Mouse (Mus musculus) CH12.LX (cell line): ENCODE measurements around the gene Gm20219. TPM values are rescaled to one million over a fixed set of nuclear protein-coding genes. Genes with fewer than 3 reads are reported as not detected.

ENCODE experiments used
- DNase-seq: peaks from one replicate; pipeline ENCODE4 v3.0.0-alpha.2; 2013; ENCODE audit errors: extremely low read depth
- H3K27ac ChIP-seq: 2 replicates; pipeline ENCODE4 v1.5.1; 2012; ENCODE audit warnings: low read depth, mild to moderate bottlenecking, control low read depth, moderate library complexity; ENCODE audit not compliant: insufficient read depth
- H3K27me3 ChIP-seq: replicated peaks from 2 replicates; pipeline ENCODE3; 2012; ENCODE audit warnings: inconsistent platforms
- H3K36me3 ChIP-seq, 2 experiments: replicated peaks in 1 of 2; 2 replicates each; pipeline versions ENCODE3 to v1.6.1; 2012; ENCODE audit warnings: inconsistent platforms in 1 of 2, low read length in 1 of 2, mild to moderate bottlenecking in 1 of 2, mixed read lengths in 1 of 2, moderate library complexity in 1 of 2; ENCODE audit not compliant: control insufficient read depth in 1 of 2, insufficient read depth in 1 of 2
- H3K4me1 ChIP-seq, 2 experiments: 2 replicates each; pipeline ENCODE4 v1.6.1; 2012; ENCODE audit warnings: inconsistent platforms in 1 of 2, moderate library complexity in 1 of 2; ENCODE audit not compliant: insufficient read depth in 2 of 2, control insufficient read depth in 1 of 2
- H3K4me2 ChIP-seq: 2 replicates; pipeline ENCODE4 v1.6.1; 2012; ENCODE audit warnings: low read depth, mild to moderate bottlenecking, control low read depth; ENCODE audit not compliant: poor library complexity, insufficient read depth, severe bottlenecking
- H3K4me3 ChIP-seq, 3 experiments: fragments of 150-350 bp in 1 of 3; sonication (generic) in 1 of 3; replicated peaks in 1 of 3; 2 replicates each; pipeline versions ENCODE3 to v1.5.1; 2011 to 2012; ENCODE audit warnings: low read depth in 2 of 3, low read length in 2 of 3, mild to moderate bottlenecking in 2 of 3, moderate library complexity in 2 of 3, control low read depth in 1 of 3, improper control_type of control experiment in 1 of 3, inconsistent platforms in 1 of 3, mixed read lengths in 1 of 3; ENCODE audit not compliant: poor library complexity in 1 of 3
- H3K79me2 ChIP-seq: replicated peaks from 2 replicates; pipeline ENCODE4 v1.6.1; 2012; ENCODE audit warnings: mild to moderate bottlenecking, moderate library complexity; ENCODE audit not compliant: control insufficient read depth, poor library complexity, insufficient read depth, severe bottlenecking; ENCODE audit errors: extremely low read depth
- H3K9ac ChIP-seq: 2 replicates; pipeline ENCODE4 v1.6.1; 2012; ENCODE audit warnings: low read depth, mild to moderate bottlenecking, control low read depth, moderate library complexity; ENCODE audit not compliant: insufficient read depth
- H3K9me3 ChIP-seq: replicated peaks from 2 replicates; pipeline ENCODE3; 2012; ENCODE audit warnings: low read length, inconsistent platforms, mixed read lengths
- CHD1 ChIP-seq: IDR thresholded peaks from 2 replicates; pipeline ENCODE4 v1.6.1; 2012; ENCODE audit warnings: low read depth, low read length, improper control_type of control experiment, inconsistent platforms
- CHD2 ChIP-seq: IDR thresholded peaks from 2 replicates; pipeline ENCODE4 v1.6.1; 2011; ENCODE audit warnings: low read length, improper control_type of control experiment
- CTCF ChIP-seq, 2 experiments: IDR thresholded peaks in 1 of 2; conservative IDR thresholded peaks in 1 of 2; 2 replicates each; pipeline ENCODE4 v1.5.1; 2011 to 2012; ENCODE audit warnings: low read depth in 2 of 2, low read length in 2 of 2, improper control_type of control experiment in 1 of 2, inconsistent platforms in 1 of 2, mild to moderate bottlenecking in 1 of 2, moderate library complexity in 1 of 2
- EP300 ChIP-seq: IDR thresholded peaks from 2 replicates; pipeline ENCODE4 v1.6.1; 2011; ENCODE audit warnings: low read length, improper control_type of control experiment
- HCFC1 ChIP-seq: IDR thresholded peaks from 2 replicates; pipeline ENCODE4 v1.6.1; 2012; ENCODE audit warnings: low read depth, mild to moderate bottlenecking, inconsistent platforms, low read length, improper control_type of control experiment
- IRF4 ChIP-seq: IDR thresholded peaks from 2 replicates; pipeline ENCODE4 v1.6.1; 2014; ENCODE audit warnings: low read depth, mild to moderate bottlenecking, inconsistent platforms, low read length, improper control_type of control experiment
- JUN ChIP-seq: IDR thresholded peaks from 2 replicates; pipeline ENCODE4 v1.6.1; 2011; ENCODE audit warnings: low read depth, mild to moderate bottlenecking, low read length, improper control_type of control experiment, moderate library complexity; ENCODE audit not compliant: insufficient read depth
- JUND ChIP-seq: conservative IDR thresholded peaks from 2 replicates; pipeline ENCODE4 v1.6.1; 2011; ENCODE audit warnings: low read depth, low read length, improper control_type of control experiment
- MAFK ChIP-seq: IDR thresholded peaks from 2 replicates; pipeline ENCODE4 v1.6.1; 2011; ENCODE audit warnings: low read length, improper control_type of control experiment; ENCODE audit not compliant: insufficient replicate concordance
- MAX ChIP-seq: IDR thresholded peaks from 2 replicates; pipeline ENCODE4 v1.6.1; 2011; ENCODE audit warnings: low read length, improper control_type of control experiment
- MYC ChIP-seq: IDR thresholded peaks from 2 replicates; pipeline ENCODE4 v1.6.1; 2011; ENCODE audit warnings: low read depth, mild to moderate bottlenecking, improper control_type of control experiment, low read length
- NELFE ChIP-seq: IDR thresholded peaks from 2 replicates; pipeline ENCODE4 v1.6.1; 2011; ENCODE audit warnings: low read depth, low read length, improper control_type of control experiment
- PAX5 ChIP-seq: IDR thresholded peaks from 2 replicates; pipeline ENCODE4 v1.6.1; 2012; ENCODE audit warnings: low read length, inconsistent platforms, mixed read lengths
- POLR2A ChIP-seq: IDR thresholded peaks from 2 replicates; pipeline ENCODE4 v1.6.1; 2011; ENCODE audit warnings: low read depth, mild to moderate bottlenecking, improper control_type of control experiment, low read length
- TBP ChIP-seq: conservative IDR thresholded peaks from 2 replicates; pipeline ENCODE4 v1.6.1; 2011; ENCODE audit warnings: low read depth, low read length, improper control_type of control experiment
- TCF12 ChIP-seq: IDR thresholded peaks from 2 replicates; pipeline ENCODE4 v1.6.1; 2014; ENCODE audit warnings: low read depth, mild to moderate bottlenecking, inconsistent platforms, low read length, improper control_type of control experiment
- UBTF ChIP-seq: IDR thresholded peaks from 2 replicates; pipeline ENCODE4 v1.6.1; 2012; ENCODE audit warnings: low read depth, mild to moderate bottlenecking, inconsistent platforms, low read length, improper control_type of control experiment, moderate library complexity
- ZKSCAN1 ChIP-seq: IDR thresholded peaks from 2 replicates; pipeline ENCODE4 v1.6.1; 2012; ENCODE audit warnings: low read depth, inconsistent platforms, low read length, improper control_type of control experiment, borderline replicate concordance
- ZNF384 ChIP-seq: IDR thresholded peaks from 2 replicates; pipeline ENCODE4 v1.6.1; 2012; ENCODE audit warnings: low read depth, low read length, improper control_type of control experiment, inconsistent platforms
- dilution Hi-C: fragments of 300-500 bp; cut with MboI; formaldehyde crosslinking; loops from 2 replicates; pipeline ENCODE4 v1.14.3; 2020; ENCODE audit warnings: low sequenced_read_pairs; ENCODE audit not compliant: extremely low pct_unique_long_range_greater_than_20kb, extremely low pct_ligation_motif_present
- in situ Hi-C: fragments of 300-500 bp; cut with MboI; formaldehyde crosslinking; loops from 3 replicates; pipeline ENCODE4 v1.14.3; 2019; ENCODE audit warnings: low sequenced_read_pairs, low pct_ligation_motif_present, low pct_unique_long_range_greater_than_20kb, mixed read lengths
- polyA plus RNA-seq: library from polyadenylated mRNA; unstranded; fragments of >175 nt; gene quantifications from 2 replicates; pipeline ENCODE4 v1.2.1, GENCODE M21; 2012; ENCODE audit warnings: low read depth; ENCODE audit not compliant: insufficient read length
- total RNA-seq, 2 experiments: library from RNA; depleted of rRNA; stranded (reverse); fragments of 300-350 nt in 1 of 2; fragments of >200 nt in 1 of 2; gene quantifications; 2 replicates each; pipeline ENCODE4 v1.2.3; 2012 to 2014

Gm20219 gene
- total and polyA plus RNA-seq, 3 experiments: 0.42 to 1.6 TPM; not detected in 1

- H3K27ac ChIP-seq: no peak overlapping the region
- TF ChIP-seq JUN (no peak), TCF12 (no peak), CTCF (conservative IDR thresholded peaks at IDR 0.05 in 1 of 2, IDR thresholded peaks at IDR 0.05 in 1 of 2; ENCODE audit: low read depth in 2 of 2, low read length in 2 of 2) (no peak), UBTF (no peak), PAX5 (no peak), CHD2 (no peak), NELFE (no peak), HCFC1 (no peak), MAX (no peak), IRF4 (no peak), ZKSCAN1 (no peak), JUND (no peak), EP300 (no peak), TBP (no peak)
- no peaks in the 10 kb centered on the region for H3K27me3 ChIP-seq
- dilution Hi-C loops (no loop called here), in situ Hi-C loops (loop anchor here (5.0 kb wide), 1 partner anchor 96 kb away; no protein-coding TSS in a partner anchor)
- no peaks in the 10 kb centered on the region for H3K79me2 ChIP-seq
- no peak overlapping the region for H3K4me3 ChIP-seq
- H3K4me1 ChIP-seq: no peaks in the 10 kb centered on the region
- peaks cover 95 to 99% of the 10 kb centered on the region in 2 experiments for H3K36me3 ChIP-seq
- DNase-seq: no peak
- no peaks in the 10 kb centered on the region for H3K9me3 ChIP-seq
- H3K4me2 ChIP-seq: no peak overlapping the region
- no peak overlapping the region for H3K9ac ChIP-seq
Observed at GRCm38 (mm10) chr17:56566293-56566692, 12.1 kb upstream of the Gm20219 start.

- Histone ChIP-seq H3K27me3 (no peaks in the 10 kb centered on the region), H3K27ac (no peak overlapping the region), H3K4me2 (no peak overlapping the region), H3K4me3 (no peak overlapping the region), H3K79me2 (no peaks in the 10 kb centered on the region), H3K9ac (no peak overlapping the region), H3K36me3 (peaks cover 60 to 81% of the 10 kb centered on the region in 2 experiments), H3K9me3 (no peaks in the 10 kb centered on the region), H3K4me1 (no peaks in the 10 kb centered on the region)
- DNase-seq: no peak
- in situ Hi-C loops (no loop called here), dilution Hi-C loops (no loop called here)
- TF ChIP-seq CHD1: no peak
- no peak for TF ChIP-seq ZNF384
- no peak for TF ChIP-seq MAFK
- no peak for TF ChIP-seq UBTF
- TF ChIP-seq POLR2A: no peak
- no peak for TF ChIP-seq MYC
- no peak for TF ChIP-seq ZKSCAN1
- TF ChIP-seq NELFE: no peak
Observed at GRCm38 (mm10) chr17:56561866-56562265, 7.7 kb upstream of the Gm20219 start.
